Mouse (Mus musculus): Measurements from ENCODE around the gene Rabgap1l.

Rabgap1l gene

DNA sequence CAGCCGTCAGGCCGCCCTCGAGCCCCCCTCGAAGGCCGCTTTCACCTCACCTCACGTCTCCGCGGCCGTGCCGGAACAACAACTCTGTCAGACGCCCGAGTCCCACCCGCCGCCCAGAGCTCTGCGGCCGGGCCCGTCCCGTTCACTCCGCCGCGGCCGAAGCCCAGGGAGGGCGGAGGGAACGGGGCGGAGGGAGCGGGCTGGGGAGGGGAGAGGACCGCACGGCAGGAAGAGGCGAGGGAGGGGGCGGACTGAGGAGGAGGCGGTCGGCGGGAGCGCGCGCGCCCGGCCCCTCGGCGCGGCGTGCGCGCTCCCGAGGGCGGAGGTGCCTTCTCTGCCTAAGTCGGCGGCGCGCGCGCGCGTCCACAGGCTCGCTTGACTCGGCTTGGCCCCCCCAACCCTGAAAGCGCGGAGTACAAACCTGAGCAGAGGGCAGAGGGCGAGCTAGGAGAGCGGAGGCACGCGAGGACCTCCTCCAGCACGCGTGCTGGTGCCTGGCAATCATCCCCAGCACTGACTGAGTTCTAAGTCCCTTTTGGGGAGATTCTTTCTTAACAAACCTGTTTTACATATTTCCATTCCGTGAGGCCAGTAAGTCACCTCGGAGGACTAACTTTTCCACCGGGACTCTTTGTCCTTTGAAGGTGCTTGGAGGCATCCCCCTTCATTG is at the start of gene Rabgap1l:
Rabgap1l (minus strand) TSS at position 526 of the 670 bp plus-strand sequence.
- peak; percentile 56 for DNase-seq (ENCODE audit: low spot score)

DNA sequence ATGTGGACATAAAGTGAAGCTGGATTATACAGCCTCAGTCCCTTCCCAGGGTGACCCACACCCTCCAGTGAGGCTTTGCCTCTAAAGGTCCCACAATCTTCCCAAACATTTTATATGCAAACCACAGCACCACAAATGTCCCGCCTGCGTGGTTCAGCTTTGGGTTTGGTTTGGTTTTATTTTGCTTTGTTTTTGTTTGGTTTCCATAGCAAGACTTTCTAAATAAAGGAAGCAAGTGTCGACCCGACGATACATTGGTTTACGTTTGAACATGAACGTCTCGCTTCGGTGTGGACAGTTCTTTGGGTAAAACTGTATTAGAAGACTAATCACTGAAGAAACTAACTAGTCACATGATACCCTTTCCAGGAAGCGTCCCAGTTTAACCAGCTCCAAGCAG is 49.6 kb upstream of the Rabgap1l start:
- DNase-seq (ENCODE audit: low spot score): no peak

DNA sequence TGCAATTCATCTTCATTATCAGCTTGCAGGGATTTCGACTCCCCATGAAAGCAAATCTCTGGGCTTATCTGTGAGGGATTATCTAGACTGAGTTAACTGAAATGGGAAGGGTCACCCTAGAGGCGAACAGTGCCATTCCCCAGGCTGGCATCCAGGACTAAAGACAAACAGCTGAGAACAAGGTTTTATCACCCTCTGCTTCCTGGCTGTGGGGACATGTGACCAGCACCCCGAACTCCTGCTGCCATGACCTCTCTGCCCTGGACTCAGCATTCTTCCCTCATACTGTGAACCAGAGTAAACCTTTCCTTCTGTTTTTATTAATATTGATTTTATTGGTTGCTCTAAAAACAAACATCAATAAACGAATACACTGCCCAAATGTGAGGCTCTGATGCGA is 47.6 kb upstream of the Rabgap1l start:
- DNase-seq (ENCODE audit: low spot score): no peak

DNA sequence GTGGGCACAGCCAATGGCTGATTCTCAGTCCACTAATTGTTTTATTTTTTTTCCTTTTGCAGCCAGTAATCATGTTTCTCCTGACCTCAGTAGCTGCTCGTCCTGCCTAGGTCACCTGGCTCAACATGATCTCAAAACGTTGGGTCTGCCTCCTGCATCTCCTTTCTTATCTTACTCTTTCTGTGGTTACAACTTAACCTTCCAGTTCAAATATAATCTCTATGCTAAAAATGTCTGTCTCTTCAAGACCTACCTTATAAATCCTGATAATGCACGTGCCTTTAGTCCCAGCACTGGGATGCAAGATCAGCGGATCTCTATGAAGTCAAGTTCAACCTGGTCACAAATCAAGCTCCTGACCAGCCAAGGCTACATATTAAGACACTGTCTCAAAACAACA is 46.1 kb upstream of the Rabgap1l start:
- DNase-seq (ENCODE audit: low spot score): no peak

DNA sequence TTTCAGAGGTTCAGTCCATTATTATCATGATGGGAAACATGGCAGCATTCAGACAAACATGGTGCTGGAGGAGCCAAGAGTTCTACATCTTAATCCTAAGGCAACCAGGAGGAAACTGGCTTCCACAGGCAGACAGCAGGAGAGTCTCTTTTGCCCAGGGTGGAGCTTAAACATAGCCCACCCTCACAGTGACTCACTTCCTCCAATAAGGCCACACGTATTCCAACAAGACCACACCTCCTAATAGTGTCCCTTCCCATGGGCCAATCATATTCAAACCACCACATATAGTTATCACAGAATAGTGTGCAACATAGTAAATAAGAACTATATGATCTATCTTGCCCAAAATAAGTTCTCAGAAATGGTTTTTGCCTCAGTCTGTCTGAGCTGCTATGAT is 41.4 kb upstream of the Rabgap1l start:
- DNase-seq (ENCODE audit: low spot score): no peak

DNA sequence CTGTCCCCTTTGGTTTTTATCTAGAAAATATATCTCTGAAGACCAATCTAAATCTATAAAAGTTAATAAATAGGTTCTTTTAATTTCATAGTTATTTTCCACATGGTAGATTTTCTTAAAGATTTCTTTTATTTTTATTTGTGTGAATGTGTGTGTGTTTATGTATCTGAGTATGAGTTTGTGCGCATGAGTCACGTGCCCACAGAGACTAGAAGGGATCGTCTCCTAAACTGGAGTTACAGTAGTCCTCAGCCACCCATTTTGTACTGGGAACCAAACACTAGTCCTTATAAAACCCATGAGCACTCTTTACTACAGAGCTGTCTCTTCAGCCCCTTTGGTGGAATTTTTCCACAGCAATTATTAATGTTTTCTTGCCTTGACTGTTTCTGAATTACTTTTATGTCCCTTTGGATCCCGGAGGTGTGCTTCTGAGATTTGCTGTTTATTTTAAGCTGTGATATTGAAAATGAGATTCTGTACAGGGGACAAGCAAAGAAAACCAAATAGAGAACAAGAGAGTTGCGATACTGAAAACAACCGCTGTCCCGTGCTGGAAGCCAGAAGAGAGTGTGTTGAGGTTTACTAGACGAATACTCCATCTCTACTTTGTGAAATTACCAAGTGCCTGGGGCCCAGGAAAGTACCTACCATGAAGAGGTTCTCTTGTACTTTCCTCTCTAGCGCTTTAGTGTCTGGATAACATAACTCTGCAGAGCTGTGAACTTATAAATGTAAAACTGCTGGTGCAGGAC is 39.4 kb upstream of the Rabgap1l start:
- DNase-seq (ENCODE audit: low spot score): no peak

DNA sequence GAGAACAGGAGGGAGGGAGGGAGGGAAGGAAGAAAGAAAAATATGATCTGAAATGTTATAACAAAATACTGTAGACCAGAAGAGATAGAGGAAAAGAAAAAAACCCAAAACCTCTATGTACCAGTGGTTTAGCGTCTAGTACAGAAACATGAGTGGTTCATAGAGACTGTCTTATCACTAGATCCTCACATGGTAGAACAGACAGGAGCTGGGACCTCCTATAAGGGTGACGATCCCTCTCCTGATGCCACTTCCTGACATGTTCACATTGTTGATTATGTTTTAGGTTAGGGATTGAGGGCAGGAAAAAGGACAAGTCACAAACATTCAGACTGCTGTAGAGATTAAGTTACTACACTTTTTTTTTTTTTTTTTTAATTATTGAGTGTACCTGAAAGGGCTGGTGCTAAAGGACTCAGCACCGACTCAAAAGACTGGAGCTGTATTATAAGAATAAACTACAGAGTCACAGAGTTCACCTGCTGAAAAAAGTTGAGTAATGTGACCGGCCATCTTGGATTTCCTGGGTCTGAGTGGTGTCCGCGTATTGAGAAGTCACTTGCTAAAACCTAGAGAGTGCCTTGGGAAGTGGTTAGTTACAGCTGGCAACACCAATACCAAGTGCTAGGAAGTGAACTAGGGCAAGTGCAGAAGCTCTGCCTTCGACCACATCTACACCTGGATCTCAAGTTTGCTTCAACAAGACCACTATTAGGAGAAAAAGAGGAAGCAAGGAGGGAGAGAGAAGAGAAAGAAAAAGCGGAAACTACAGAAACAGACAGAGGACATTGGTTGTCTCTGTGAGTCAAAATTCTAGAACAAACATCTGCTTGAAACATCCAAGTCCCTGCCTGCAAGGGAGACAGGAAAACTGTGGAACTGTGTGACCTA is 37.8 kb upstream of the Rabgap1l start:
- no peak for DNase-seq (ENCODE audit: low spot score)

DNA sequence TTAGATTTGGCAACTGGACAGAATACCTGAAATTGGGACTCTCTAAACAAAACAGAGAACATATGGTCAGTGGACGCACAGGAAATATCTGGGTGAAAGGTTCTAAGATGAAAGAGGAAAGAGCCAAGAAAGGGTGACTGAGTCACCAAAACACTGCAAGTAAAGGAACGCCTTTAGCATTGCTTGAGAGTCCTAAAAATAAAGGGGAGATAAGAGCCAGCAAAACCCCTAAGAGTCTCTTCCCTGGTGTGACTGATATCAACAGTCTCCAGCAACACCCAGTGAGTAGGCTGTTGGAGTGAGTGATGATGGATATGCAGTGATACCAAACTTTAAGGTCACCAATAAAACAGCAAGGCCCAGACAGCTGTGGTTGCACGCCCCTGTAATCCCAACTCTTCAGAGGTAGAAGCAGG is 32.4 kb upstream of the Rabgap1l start:
- DNase-seq (ENCODE audit: low spot score): no peak

DNA sequence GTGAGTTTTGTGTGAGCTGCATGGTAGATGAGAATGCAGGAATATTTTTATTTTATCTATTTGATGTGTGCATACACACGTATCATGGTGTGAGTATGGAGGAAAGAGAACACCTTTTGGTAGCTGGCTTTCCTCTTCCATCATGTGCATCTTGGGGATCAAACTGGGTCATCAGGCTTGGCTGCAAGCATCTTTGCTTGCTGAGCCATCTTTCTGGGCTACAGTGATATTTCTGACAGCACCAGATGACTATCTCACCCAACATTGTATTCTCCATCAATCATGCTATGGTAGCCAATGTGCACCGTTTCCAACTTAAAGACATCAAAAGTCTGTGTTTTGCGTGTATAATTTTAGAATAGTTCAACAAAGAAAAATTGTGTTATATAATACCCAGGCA is 30.6 kb upstream of the Rabgap1l start:
- no peak for DNase-seq (ENCODE audit: low spot score)

DNA sequence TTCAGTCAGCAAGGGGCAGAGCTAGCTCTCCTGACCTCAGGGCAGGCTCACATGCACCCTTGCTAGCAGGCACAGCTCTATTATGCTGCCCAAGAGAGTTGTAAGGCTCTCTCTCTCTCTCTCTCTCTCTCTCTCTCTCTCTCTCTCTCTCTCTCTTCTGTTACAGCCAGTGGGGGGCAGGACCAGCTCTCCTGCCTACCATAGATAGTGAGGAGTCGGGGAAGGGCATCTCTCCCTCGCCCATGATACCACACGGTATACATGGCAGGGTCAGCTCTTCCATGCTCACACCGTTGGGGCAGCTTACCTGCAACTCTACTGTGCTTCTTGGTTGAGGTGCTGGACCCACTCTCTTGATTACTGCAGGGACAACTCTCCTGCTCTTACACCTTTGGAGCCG is 21.2 kb upstream of the Rabgap1l start:
- DNase-seq (ENCODE audit: low spot score): no peak

DNA sequence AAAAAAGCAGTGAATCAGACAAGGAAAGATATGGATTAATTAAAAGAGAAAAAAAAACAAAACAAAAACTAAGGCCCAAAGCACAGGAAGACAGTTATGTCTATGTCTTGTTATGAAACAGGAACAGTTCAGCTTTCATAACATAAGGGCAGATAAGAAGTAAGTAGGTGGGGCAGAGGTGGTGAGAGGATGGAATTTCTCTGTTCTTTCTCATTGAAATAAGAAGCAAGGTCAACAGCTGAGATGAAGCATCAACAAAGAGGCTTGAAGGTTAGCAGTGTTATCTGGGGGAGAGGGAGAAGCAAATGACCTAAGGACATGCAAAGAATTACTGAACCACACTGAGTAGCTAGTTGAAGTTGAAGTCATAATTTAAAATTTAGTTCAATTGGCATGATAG is 19.4 kb upstream of the Rabgap1l start:
- no peak for DNase-seq (ENCODE audit: low spot score)

DNA sequence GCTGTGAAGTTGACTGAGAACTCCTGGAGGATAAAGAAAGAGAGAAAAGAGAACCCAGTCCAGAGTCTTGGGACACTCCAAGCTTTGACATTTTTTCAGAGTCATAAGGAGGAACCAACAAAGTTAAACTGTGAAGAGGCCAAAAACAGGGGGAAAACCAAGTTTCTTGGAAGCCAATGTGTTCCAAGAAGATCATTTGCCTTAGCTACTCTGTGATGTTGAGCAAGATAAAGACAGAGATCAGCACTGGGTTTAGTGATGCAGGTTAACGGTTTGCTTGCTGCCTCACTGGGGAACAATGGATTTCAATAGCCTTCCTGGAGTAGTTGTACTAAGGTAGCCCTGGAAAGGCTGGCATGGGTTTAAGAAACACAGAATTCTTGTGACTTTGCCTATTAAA is 18.9 kb upstream of the Rabgap1l start:
- no peak for DNase-seq (ENCODE audit: low spot score)

DNA sequence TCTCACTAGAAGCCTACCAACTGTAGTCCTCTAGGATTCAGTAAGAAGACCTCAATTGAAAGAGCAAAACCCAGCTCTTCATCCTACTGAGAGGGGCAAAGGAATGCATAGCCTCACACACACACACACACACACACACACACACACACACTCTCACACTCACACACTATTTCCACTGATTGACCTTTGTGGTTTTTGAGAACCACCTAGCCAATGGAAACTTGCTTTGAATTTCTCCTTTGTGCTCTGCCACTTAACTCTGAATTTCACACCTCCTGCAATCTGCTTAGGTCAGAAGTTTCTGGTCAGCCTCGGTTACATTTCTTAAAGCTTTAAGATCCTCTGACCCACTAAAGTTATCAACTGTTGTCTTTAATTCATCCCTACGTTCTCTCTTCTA is 12.3 kb upstream of the Rabgap1l start:
- DNase-seq (ENCODE audit: low spot score): no peak

DNA sequence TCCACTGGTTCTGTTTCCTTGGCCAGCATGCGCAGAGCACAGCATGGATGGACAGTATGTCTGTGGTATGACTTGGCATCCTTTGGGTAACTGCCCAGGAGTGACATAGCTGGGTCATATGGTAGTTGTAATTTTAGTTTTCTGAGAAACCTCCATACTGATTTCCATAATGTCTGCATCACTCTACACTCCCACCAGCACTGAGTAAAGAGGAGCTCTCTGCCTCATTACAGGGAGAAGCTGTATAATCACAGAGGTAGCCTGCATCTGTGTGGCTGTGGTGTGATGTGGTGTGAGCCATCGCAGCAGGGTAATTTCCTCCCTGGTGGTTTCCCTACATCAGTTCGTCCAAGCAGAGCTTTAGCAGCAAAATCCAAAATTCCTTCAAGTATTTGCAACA is 7.0 kb upstream of the Rabgap1l start:
- no peak for DNase-seq (ENCODE audit: low spot score)

DNA sequence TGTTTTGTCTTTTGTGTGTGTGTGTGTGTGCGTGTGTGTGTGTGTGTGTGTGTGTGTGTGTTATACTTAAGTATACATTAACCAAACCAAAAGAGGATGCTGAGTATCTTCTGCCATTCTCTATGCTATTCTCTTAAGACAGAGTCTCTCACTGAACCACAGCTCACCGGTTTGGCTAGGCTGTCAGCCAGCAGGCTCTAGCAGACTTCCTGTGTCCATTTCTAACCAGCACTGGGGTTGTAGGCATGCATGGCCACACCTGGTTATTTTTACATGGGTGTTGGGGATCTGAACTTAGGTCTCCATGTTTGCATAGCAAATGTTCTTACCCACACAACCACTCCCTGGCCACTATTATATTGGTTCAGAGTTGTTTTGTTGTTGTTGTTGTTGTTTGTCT is 2.0 kb upstream of the Rabgap1l start:
- no peak for DNase-seq (ENCODE audit: low spot score)

DNA sequence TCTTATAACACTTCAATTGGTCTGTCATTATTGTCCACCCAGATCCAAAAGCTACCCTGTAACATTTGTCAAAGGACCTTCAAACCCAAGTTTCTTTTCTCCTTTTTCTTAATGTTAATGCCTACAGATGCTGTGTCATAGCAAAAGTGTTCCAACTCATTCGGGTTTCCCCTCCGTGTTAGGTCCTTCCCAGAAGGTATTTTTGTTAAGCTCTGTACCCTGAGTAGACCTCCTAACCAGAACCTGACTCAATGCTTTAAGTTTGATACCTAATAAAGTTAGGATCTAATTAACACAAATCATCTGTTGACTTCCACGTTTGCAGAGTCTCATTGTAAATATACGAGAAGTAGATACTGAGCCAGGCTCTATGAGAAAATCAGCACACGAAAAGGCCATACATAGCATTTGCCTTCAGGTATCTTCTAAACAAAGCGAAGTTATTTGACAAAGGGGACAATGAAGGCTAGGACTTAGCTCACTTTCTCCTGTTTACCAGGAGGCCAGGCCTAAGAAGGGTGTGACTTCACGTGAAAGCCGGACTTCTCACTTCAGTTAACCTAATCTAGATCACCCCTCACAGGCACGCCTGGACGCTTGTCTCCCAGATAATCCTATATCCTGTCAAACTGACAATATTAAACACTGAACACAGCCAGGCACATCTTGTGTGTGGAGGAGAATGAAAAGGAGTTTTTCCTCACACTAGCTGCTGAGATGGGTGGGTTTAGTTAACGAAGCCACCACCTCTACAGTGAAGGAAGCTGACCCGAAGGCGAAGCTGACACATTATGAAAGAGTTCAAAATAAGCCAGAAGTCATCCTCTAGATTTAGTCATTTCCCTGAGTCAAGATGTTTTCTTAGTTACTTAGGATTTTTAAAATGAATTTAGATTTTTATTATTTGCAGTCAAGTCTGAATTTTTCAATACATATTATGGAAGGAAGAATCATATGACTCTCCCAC is 1.1 kb upstream of the Rabgap1l start:
- DNase-seq (ENCODE audit: low spot score): no peak

DNA sequence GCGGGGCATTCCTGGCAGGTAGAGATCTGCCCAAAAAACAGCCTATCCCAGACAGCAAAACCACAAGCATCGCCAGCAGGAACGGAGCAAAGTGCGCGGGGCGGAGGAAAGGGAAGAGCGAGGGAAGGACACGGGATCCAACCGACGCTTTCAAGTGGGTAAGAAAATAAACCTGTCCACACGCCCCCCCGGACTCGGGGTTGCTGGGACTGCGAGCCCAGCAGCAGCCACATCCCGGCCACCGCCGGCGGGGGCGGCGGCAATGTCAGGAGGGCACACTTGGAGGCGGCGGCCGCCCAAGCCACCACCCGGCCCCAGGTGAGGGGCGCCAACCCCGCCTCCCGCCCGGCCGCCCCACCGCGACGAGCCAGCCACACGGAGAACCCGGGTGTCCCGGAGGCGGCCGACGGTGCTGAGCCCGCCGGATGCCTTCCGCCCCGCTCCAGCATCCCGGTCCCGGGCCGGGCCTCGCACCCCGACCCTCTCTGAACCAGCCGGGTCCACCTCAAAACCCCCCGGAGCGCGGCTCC is 790 bp downstream of the Rabgap1l start:
- DNase-seq (ENCODE audit: low spot score): no peak

DNA sequence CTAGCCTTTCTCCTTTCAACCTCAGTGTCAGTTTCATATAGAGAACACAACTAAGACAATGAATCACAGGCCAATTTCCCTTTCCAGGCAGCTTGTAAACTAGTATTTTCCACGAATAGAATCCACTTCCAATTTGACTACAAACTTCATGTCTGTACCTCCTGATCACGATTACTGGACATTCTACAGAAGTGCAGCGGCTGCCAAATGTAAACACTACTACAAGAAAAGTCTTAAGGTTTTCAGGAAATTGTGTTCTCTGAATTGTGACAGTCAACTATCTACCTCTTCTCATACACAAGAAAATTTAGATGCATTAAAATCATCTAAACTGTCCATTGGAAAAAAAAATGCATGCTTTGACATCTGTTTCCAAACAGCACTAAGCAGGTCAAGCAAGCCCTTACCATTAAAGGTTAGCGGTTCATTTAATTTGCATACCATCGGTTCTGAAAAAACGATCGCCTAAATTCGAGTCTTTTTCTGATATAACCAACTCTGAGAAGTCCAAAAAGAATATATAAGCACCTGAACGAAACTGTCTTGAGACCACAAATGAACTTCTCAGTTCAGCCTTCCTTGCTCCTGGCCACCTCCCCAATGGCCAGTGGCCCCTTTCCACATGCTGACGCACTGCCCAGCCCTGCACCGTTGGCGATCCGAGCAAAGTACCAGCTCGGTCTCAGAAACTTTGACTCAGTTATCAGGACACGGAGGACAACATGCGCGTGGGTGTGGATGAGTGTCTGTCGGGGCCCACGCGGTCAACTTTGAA is 1.4 kb downstream of the Rabgap1l start:
- DNase-seq (ENCODE audit: low spot score): peak; percentile 14

DNA sequence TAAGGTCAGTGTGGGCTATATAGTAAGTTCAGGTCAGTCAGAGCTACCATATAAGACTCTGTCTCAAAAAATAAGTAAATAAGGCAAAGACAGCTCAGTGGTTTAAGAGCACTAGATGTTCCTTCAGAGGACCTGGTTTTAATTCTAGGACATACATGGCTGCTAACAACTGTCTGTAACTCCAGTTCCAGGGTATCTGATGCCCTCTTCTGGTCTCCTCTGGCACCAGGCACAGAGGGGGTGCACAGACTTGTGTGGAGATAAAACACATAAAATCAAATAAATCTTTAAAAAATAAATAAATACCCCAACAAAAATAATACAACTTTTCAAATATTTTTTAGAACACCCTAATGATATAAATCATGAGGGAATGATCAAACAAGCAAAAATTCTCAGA is 2.4 kb downstream of the Rabgap1l start:
- DNase-seq (ENCODE audit: low spot score): no peak

DNA sequence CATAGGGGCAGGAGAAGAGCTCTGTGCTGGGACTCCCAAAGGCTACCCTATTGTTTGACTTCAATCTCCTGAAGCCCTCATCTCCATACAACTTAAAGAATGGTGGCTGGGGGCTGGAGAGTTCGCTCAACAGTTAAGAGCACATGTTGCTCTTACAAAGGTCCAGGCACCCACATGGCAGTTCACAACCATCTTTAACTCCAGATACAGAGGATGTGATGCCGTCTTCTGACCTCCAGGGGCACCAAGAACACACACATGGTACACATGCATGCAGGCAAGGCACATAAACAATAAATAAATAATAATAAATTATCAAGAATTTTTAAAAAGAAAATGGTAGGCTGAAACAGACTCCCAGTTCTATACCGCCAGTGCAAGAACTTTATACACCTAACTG is 3.1 kb downstream of the Rabgap1l start:
- DNase-seq (ENCODE audit: low spot score): no peak

DNA sequence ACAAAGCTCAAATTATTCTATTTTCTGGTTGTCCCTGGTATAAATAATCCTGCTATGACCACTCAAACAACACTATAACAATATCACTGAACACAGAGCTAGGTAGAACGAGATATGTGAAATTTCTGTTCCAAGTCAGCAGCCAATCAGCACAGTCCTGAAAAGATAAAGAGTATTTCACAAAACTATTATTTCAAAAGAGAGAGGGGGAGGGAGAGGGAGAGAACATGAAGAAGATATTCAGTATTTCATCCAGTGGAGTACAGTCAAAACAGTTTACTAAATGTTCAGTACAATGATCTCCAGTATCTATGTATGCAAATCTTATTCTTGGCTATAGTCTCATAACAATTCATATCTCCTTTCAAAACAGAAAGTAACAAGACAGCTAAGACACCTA is 5.1 kb downstream of the Rabgap1l start:
- DNase-seq (ENCODE audit: low spot score): no peak

Data from ovary, postnatal 10 days (tissue).